Mouse (Mus musculus) thymus, postnatal 4 days (tissue): ENCODE measurements around the gene Gm28305.

Experiments
- DNase-seq: peaks from one replicate; pipeline ENCODE4 v3.0.0; 2021

Gene Gm28305

GRCm38 (mm10) chr9:104070863-104071604 is 30.6 kb downstream of the Gm28305 start:
- DNase-seq: no peak

- DNase-seq: no peak
Measured at GRCm38 (mm10) chr9:104075808-104076207, 35.3 kb downstream of the Gm28305 start.

- no peak for DNase-seq
Measured at GRCm38 (mm10) chr9:104078780-104079179, 38.3 kb downstream of the Gm28305 start.

DNA sequence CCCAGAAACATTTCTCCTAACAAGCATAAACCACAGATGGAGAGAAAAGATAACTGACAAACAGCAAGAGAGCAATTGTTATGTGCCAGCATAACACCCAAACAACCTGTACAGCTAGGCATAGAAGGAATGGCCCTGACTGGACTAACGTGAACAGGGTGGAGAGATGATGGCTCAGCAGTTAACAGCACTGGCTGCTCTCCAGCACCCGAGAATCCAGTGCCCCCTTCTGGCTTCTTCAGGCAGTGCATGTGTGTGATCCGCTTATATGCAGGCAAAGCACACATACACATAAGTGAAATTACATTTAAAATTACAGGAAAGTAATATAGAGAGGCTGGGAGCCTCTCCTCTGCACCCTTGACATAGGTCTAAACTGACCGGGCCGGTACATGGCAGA is 38.9 kb downstream of the Gm28305 start:
- peak; percentile 79 for DNase-seq

GRCm38 (mm10) chr9:104080038-104080437 is 39.6 kb downstream of the Gm28305 start:
- DNase-seq: no peak

DNA sequence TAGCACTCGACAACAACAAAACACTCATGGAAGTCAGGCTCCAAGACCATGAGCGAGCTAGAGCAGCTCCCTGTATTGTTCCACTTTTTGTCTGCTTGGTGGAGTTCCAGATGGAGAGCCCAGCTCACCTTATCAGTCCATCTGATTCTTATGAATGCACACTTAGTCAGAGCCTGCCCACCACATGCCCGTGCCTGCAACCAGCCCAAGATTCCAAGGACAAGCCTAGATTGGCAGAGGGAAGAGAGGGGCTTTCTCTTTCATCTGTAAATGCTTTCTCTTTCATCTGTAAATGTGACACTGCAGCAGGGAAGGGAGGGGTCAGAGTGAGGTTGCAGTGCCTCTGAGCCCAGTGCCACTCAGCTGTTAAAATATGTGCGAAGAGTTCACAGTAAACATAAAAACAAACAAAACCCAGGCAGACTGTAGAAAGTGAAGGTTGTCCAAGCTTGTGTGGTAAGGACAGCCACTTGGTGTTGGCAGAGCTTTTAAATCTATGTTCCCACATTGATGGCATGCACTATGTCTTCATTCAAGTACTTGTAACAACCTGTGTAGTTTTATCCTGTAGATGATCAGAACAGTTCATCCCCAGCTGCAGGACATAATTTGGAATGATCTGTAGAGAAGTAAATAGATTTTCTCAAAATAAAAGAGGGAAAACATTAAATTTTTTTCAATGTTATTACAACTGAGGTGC is 45.4 kb downstream of the Gm28305 start:
- no peak for DNase-seq

DNA sequence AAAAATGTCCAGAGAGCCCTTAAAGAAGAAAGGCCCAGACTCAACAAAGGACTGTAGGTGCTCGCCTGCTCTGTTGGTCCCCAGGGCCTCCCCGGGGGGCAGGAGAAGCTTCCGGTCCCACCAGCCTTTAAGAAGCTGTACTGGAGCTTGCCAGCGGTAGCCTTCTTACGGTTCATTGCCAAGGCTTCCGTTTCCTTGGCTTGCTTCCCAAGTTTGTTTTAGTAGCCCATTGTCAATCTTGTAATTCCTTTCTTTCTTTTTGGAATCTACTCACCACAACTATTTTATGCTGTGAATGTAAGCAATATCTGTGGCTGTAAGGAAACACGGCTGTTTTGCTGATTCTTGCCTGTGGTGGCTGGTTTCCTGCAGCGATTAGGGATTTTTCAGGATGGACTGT is 48.1 kb downstream of the Gm28305 start:
- no peak for DNase-seq

DNA sequence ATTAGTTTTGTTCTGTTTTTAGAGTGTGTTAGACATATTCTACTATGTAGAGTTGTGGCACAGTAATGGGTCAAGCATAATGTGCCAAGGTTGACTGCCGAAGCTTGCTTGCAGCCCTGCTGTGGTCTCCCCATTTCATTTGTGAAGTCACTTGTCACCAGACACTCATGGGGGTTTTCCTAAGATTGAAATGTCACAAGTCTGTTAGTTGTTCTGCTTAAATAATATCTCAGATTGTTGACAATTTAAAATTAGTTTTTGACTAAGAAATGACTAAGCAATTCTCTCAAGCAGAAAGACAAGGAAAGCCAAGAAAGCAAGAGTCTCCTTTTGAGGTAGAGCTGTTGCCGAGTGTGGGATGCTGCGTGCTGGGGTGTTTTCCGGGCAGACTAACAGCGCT is 52.5 kb downstream of the Gm28305 start:
- no peak for DNase-seq

DNA sequence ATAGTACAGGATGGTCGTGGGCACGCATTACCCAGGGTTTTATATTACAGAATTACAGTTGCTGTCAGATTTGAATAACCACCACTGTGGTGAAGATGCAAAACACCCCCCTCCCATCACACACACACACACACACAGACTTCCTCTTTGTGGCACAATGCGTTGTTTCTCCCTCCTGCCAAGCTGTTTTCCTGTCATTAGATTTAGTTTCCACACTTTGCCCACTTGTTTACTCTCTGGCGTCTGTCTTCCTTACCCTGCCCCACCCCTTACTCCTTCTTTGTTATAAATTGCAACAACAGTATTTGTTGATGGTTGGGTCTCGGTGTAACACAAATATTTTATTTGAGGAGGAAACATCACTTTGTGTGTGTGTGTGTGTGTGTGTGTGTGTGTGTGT is 57.8 kb downstream of the Gm28305 start:
- DNase-seq: no peak

DNA sequence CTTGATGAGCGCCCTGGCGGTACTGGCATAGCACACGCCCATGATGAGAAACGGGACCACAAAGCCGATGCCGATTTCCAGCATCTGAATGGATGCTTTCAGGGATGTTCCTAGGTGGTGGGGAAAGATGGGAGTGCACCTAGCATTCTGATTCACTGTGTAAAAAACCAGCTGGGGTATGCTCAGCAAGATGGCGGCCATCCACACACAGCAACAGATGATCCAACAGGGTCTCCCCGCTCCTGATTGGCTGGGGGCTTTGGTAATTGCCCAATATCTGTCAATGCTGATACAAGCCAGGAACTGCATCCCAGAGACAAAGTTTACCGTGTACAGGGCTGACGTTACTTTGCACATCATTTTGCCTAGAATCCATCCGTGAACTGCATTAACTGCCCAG is 58.6 kb downstream of the Gm28305 start:
- peak; percentile 19 for DNase-seq

GRCm38 (mm10) chr9:104100822-104101221 is 60.4 kb downstream of the Gm28305 start:
- no peak for DNase-seq

GRCm38 (mm10) chr9:104101458-104101857 is 61.0 kb downstream of the Gm28305 start:
- no peak for DNase-seq

GRCm38 (mm10) chr9:104102301-104102700 is 61.8 kb downstream of the Gm28305 start:
- no peak for DNase-seq

GRCm38 (mm10) chr9:104102901-104103300 is 62.4 kb downstream of the Gm28305 start:
- DNase-seq: no peak

DNA sequence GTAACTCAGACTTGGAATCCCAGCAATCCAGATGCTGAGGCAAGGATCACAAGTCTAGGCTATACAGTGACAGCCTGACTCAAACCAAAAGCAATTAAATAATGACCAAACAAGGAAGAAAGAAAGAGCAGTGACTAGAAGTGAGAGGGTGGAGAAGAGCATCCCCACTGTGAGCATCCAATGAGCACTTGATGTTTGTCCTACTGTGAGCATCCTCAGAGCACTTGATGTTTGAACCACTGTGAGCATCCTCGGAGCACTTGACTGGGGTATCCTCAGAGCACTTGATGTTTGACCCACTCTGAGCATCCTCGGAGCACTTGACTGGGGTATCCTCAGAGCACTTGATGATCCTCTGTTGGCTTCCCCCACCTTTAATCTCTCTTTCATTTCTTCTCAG is 64.5 kb downstream of the Gm28305 start:
- no peak for DNase-seq

GRCm38 (mm10) chr9:104106930-104107329 is 66.5 kb downstream of the Gm28305 start:
- DNase-seq: no peak

GRCm38 (mm10) chr9:104107482-104107881 is 67.0 kb downstream of the Gm28305 start:
- no peak for DNase-seq

- DNase-seq: no peak
Measured at GRCm38 (mm10) chr9:104108571-104109143, 68.2 kb downstream of the Gm28305 start.

DNA sequence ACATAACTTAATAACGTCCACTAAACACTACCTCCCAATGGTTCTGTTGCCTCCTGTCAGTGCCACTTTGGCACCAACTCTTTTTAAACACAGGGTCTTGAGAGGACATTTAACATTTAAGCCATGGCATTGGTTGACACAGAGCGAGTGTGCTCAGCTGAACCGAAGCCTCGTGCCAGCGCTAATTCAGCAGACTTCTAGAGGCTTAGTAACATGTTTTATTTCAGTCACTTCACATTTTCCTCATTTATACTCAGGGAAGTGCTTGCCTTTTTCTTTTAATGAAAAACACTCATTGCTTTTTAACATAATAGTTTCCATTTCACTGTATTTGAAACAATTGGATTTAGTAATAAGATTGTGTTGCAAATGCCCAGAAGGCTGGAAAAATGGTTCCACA is 68.7 kb downstream of the Gm28305 start:
- DNase-seq: no peak

DNA sequence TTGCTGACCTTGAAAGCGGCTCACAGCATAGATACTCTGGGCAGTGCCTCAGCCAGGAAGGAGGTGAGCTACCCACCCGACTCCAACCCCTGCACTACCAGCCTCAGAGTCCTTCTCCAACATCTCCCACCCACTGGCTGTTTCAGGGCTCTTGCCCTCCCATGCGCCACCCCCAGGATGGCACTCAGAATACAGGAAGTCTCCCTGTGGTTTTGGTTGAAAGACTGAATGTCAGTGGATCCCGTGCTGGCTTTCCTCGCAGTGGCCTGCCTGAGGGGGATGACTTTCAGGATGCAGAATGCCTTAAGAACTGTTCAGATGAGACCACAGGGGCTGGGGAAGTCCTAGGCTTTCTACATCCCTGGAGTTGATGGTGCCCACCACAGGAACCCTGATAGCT is 82.6 kb downstream of the Gm28305 start:
- no peak for DNase-seq

- no peak for DNase-seq
Measured at GRCm38 (mm10) chr9:104123622-104124021, 83.2 kb downstream of the Gm28305 start.
